Mouse (Mus musculus): ENCODE measurements at regions not wholly inside any gene's neighbourhood (a gene's known extent, or its start where the extent isn't known, plus 50 kb on each side); places are given as distances from the start of the nearest gene placed in this dataset.
"Not testable (repeated sequence)": the region's sequence is repeated elsewhere in the genome, so short reads cannot be mapped to it uniquely, and the experiment has no call there.

GRCm38 (mm10) chr1:184172986-184173385, 138.9 kb upstream of the 1700056E22Rik start:
- in situ Hi-C loops (cut with MboI; ENCODE audit: unreplicated experiment in 2 of 2): no loop called here

DNA sequence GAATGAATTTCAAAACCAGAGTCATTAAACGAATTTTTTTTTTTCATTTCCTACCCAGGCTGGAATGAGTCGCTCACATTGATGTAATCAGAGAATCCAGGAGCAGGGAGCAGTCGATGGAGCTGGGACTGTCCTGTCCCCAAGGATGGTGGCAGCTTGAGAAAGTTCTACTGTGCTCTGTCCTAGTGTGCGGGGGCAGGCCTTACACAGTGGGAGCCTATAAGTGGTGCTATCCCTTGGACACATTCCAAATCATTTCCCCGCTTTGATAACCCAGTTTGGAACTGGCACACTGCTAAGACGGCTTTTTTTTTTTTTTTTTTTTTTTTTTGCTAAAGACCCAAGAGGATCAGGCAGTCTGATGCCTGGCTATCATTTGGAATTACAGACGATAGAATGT, 137.5 kb upstream of the 1700056E22Rik start:
- in situ Hi-C loops (cut with MboI; ENCODE audit: unreplicated experiment in 2 of 2): no loop called here

DNA sequence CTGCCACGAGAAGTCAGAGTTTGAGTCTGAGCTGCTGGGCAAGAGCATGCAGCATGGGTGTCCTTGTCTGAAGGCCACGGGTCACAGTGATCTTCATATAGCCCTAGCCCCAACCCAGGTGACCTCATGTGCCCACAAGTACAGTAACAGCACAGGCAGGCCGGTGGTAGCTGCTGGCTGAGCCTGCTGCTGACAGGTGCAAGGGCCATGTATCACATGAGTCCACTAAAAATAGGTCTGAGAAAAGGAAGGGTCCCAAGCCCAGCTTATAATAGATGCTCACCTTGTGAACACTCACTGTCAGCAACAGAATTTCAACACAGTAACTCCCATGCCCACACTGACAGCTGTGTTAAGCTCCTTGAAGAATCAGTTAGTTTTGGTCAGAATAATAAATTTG, 136.8 kb upstream of the 1700056E22Rik start:
- in situ Hi-C loops (cut with MboI; ENCODE audit: unreplicated experiment in 2 of 2): no loop called here

- in situ Hi-C loops (cut with MboI; ENCODE audit: unreplicated experiment in 2 of 2): no loop called here
Measured at GRCm38 (mm10) chr1:184169967-184170366, 135.9 kb upstream of the 1700056E22Rik start.

DNA sequence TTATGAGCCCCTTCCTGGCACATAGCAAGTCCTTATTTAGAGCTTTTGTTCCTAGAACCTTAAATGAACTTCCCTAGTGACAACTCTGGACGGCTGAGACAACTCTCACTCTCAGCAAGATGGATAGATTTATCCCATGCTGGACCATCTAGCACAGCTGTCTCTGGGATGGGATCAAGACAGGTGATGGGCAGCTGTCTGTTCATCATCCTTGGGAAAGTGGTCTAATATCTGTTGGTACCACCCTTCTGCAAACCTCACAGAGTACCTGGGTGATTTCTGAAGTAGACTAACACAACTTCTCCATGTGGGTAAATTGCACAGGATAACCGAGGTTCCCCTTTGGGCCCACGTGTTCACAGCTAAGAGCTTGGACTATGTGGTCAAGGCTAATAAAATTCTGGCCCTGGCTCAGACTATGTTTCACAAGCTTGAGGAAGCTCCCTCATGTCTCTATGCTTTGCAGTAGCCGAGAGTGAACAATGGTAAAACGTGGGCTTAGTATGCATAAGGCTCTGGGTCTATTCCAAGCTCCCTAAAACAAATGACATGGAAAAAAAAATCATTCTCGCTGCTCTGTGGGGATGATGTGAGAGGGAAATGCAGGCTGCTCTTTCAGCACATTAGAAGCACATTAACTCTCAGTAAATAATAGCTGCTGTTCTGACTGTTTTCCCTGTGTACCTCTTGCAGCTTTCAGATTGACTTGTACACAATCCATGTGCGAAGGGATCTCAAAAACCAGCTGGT, 135.1 kb upstream of the 1700056E22Rik start:
- in situ Hi-C loops (cut with MboI; ENCODE audit: unreplicated experiment in 2 of 2): no loop called here

DNA sequence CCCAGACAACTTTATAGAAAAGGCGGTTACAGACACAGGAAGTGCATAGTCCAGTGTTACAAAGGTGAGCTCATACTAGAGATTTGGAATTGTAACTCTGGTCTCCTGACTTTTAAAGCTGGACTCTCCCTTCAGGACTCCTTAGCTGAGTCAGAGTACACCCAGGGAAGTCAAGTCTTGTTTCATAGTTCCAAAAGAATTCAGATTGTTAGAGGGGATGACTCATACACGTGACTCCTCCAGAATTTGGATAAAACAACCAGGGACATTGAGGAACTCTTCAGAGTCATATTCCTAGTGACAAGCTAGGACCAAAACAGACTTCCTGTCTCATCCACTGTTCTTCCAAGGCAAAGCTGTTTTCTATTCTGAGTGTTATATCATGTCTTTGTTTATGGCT, 132.8 kb upstream of the 1700056E22Rik start:
- in situ Hi-C loops (cut with MboI; ENCODE audit: unreplicated experiment in 2 of 2): no loop called here

DNA sequence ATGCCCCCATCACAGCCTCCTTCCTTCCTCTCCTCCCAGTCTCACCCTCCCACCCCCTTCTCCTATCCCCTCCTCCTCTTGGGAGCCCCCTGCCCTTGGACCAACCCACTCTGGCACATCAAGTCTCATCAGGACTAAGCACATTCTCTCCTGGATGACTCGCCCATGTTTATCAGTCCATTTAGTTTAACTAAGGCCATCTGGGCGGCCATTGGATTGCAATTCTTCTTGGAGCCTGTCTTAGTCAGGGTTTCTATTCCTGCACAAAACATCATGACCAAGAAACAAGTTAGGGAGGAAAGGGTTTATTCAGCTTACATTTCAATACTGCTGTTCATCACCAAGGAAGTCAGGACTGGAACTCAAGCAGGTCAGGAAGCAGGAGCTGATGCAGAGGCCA, 128.4 kb upstream of the 1700056E22Rik start:
- in situ Hi-C loops (cut with MboI; ENCODE audit: unreplicated experiment in 2 of 2): not testable (repeated sequence)

DNA sequence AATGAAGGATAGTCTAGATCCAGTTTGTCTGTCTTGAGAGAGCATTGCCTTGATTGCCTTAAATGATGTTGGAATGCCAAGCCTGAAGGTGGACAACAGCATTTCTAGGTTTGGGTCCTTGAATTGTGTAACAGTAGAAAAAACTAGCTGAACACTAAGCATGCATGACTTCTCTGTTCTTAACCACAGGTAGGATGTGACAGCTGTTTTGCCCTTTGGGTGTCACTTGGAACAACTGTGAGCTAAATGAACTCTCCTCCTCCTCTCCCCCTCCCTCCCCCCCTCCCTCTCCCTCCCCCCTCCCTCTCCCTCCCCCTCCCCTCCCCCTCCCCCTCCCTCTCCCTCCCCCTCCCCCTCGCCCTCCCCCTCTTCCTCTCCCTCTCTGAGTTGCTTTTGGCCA, 113.6 kb upstream of the 1700056E22Rik start:
- in situ Hi-C loops (cut with MboI; ENCODE audit: unreplicated experiment in 2 of 2): no loop called here

- in situ Hi-C loops (cut with MboI; ENCODE audit: unreplicated experiment in 2 of 2): no loop called here
Measured at GRCm38 (mm10) chr1:184142974-184143373, 108.9 kb upstream of the 1700056E22Rik start.

GRCm38 (mm10) chr1:184140486-184140885, 106.4 kb upstream of the 1700056E22Rik start:
- in situ Hi-C loops (cut with MboI; ENCODE audit: unreplicated experiment in 2 of 2): no loop called here

- in situ Hi-C loops (cut with MboI; ENCODE audit: unreplicated experiment in 2 of 2): no loop called here
Measured at GRCm38 (mm10) chr1:184140082-184140481, 106.0 kb upstream of the 1700056E22Rik start.

DNA sequence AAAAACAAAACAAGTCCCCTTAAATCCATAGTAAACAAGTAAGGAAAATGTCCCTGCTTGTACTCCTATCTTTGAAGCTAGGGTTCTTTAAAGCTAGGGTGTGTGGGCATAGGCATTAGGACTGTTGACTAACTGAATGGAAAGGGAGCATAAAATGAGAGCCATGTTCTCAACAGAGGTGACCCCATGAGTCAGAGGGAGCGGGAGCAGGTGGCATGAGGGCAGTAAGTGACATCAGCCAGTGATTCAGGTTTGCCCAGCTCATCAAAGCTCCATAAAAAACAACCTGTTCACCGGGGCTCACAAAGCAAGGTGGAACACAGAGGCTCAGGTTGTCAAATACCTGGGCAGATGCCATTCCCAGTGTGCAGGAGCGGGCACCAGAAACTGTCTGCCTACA, 104.6 kb upstream of the 1700056E22Rik start:
- in situ Hi-C loops (cut with MboI; ENCODE audit: unreplicated experiment in 2 of 2): no loop called here

DNA sequence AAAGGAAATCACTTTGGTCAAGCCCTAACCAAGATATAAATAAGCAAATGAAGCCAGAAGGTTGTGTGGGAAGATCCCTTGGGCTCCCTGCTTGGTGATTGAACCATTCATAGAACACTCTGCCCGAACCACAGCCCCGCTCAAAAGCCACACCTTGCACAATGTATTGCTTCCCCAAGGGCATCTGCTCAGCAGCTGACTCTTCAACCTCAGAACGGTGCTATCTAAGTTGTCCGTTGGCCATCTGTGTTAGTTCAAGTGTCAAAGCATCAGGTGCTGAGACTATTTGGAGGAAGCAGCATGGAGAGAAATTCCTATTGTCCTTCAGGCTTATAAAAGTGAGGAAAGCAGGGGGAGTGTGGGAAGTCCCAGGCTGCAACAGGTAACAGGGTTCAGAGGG, 96.8 kb upstream of the 1700056E22Rik start:
- in situ Hi-C loops (cut with MboI; ENCODE audit: unreplicated experiment in 2 of 2): no loop called here

DNA sequence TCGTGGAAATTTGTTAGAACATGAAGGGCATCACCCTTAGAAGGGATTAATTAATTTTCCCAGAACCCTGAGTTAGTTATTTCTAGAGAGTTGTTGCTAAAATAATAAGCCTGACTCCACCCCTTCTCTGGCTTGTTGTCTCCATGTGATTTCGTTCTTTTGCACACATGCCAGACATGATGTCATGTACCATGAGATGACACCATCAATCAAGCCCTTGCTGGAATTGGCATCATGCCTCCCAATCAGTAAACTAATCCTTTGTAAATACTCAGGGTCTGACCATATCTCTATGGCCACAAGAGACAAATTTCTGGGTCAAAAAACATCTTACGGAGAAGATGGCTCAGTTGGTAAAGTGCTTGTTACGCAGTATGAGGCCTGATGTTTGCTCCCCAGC, 93.2 kb upstream of the 1700056E22Rik start:
- in situ Hi-C loops (cut with MboI; ENCODE audit: unreplicated experiment in 2 of 2): no loop called here

- in situ Hi-C loops (cut with MboI; ENCODE audit: unreplicated experiment in 2 of 2): no loop called here
Measured at GRCm38 (mm10) chr1:184126909-184127308, 92.8 kb upstream of the 1700056E22Rik start.
